Mouse (Mus musculus) intestine, embryonic 14.5 days (tissue): Measurements from ENCODE around the gene Exosc1. TPM values are rescaled to one million over a fixed set of nuclear protein-coding genes. Genes with fewer than 3 reads are reported as not detected.

Experiments
- polyA plus RNA-seq: library from polyadenylated mRNA; unstranded; fragments of >200 nt; fragmentation: Nextera tagmentation; extraction: Ambion mirVana; gene quantifications from 2 replicates; pipeline ENCODE4 v1.2.1, GENCODE M21; 2014

Exosc1 gene
- polyA plus RNA-seq, 1 experiment from 2014 or later, result 84.7 TPM

Other genes starting within 250 kb of the Exosc1 start
- 0.77 and 1.0 TPM in 2 replicates for gene Slit1, start 189.8 kb downstream of the Exosc1 start, polyA plus RNA-seq
- 25.5 and 29.0 TPM in 2 replicates for gene Arhgap19, start 131.4 kb downstream of the Exosc1 start, polyA plus RNA-seq
- gene Frat1, start 103.5 kb downstream of the Exosc1 start, polyA plus RNA-seq, result 13.3 and 15.4 TPM in 2 replicates
- 6.4 and 6.5 TPM in 2 replicates for gene Frat2, start 85.3 kb downstream of the Exosc1 start, polyA plus RNA-seq
- 16.2 and 16.3 TPM in 2 replicates for gene Rrp12, start 37.2 kb downstream of the Exosc1 start, polyA plus RNA-seq
- 819 and 835 TPM in 2 replicates for gene Pgam1, start 21.5 kb downstream of the Exosc1 start, polyA plus RNA-seq
- gene Zdhhc16, start 57 bp upstream of the Exosc1 start, polyA plus RNA-seq, result 69.2 and 76.6 TPM in 2 replicates
- gene Mms19, start 47.7 kb upstream of the Exosc1 start, polyA plus RNA-seq, result 36.3 and 41.0 TPM in 2 replicates
- 9.1 and 9.9 TPM in 2 replicates for gene Ubtd1, start 48.3 kb upstream of the Exosc1 start, polyA plus RNA-seq
- 0.27 and 0.32 TPM in 2 replicates for gene Ankrd2, start 102.6 kb upstream of the Exosc1 start, polyA plus RNA-seq
- 1.4 and 1.7 TPM in 2 replicates for gene Hoga1, start 112.2 kb upstream of the Exosc1 start, polyA plus RNA-seq
- gene 4933411K16Rik, start 118.8 kb upstream of the Exosc1 start, polyA plus RNA-seq, result 0.13 TPM in 1 of 2 replicates, not detected in the other
- 24.2 and 26.7 TPM in 2 replicates for gene Morn4, start 152.9 kb upstream of the Exosc1 start, polyA plus RNA-seq
- gene Pi4k2a, start 157.0 kb upstream of the Exosc1 start, polyA plus RNA-seq, result 23.5 and 32.0 TPM in 2 replicates
- 33.6 and 35.2 TPM in 2 replicates for gene Avpi1, start 195.6 kb upstream of the Exosc1 start, polyA plus RNA-seq
- 10.1 and 10.3 TPM in 2 replicates for gene Marveld1, start 214.0 kb upstream of the Exosc1 start, polyA plus RNA-seq
- gene Zfyve27, start 230.5 kb upstream of the Exosc1 start, polyA plus RNA-seq, result 17.5 TPM in 2 replicates